Mouse (Mus musculus) MEL (cell line): ENCODE measurements at regions not wholly inside any gene's neighbourhood (a gene's known extent, or its start where the extent isn't known, plus 50 kb on each side); places are given as distances from the start of the nearest gene placed in this dataset.

ENCODE experiments used
- DNase-seq: peaks from one replicate; pipeline ENCODE4 v3.0.0; 2011; ENCODE audit warnings: low read depth, low spot score
- H3K27ac ChIP-seq: 2 replicates; pipeline ENCODE4 v1.5.1; 2012; ENCODE audit warnings: low read depth, mild to moderate bottlenecking, control low read depth, low read length, moderate library complexity; ENCODE audit not compliant: control insufficient read depth
- H3K27me3 ChIP-seq, 2 experiments: fragments of 150-350 bp in 1 of 2; sonication (generic) in 1 of 2; 2 replicates each; pipeline ENCODE4 v1.6.1; 2012; ENCODE audit warnings: low read length in 2 of 2, mild to moderate bottlenecking in 2 of 2, improper control_type of control experiment in 1 of 2, moderate library complexity in 1 of 2; ENCODE audit not compliant: insufficient read depth in 2 of 2, control insufficient read depth in 1 of 2
- H3K36me3 ChIP-seq, 2 experiments: 2 replicates each; pipeline ENCODE4 v1.6.1; 2012 to 2014; ENCODE audit warnings: low read length in 2 of 2, improper control_type of control experiment in 1 of 2, inconsistent platforms in 1 of 2, mild to moderate bottlenecking in 1 of 2; ENCODE audit not compliant: insufficient read depth in 2 of 2, control insufficient read depth in 1 of 2
- H3K4me1 ChIP-seq, 2 experiments: fragments of 150-350 bp in 1 of 2; sonication (generic) in 1 of 2; 2 replicates each; pipeline ENCODE4 v1.6.1; 2012; ENCODE audit warnings: low read length in 2 of 2, improper control_type of control experiment in 1 of 2, mild to moderate bottlenecking in 1 of 2; ENCODE audit not compliant: insufficient read depth in 2 of 2, control insufficient read depth in 1 of 2
- H3K4me3 ChIP-seq, 2 experiments: fragments of 150-350 bp in 1 of 2; sonication (generic) in 1 of 2; 2 replicates each; pipeline ENCODE4 v1.5.1; 2012; ENCODE audit warnings: low read depth in 2 of 2, low read length in 2 of 2, mild to moderate bottlenecking in 2 of 2, moderate library complexity in 2 of 2, control low read depth in 1 of 2, improper control_type of control experiment in 1 of 2; ENCODE audit not compliant: control insufficient read depth in 1 of 2, insufficient read depth in 1 of 2
- H3K79me2 ChIP-seq: 2 replicates; pipeline ENCODE4 v1.6.1; 2012; ENCODE audit warnings: mild to moderate bottlenecking, low read length, moderate library complexity; ENCODE audit not compliant: control insufficient read depth, poor library complexity, insufficient read depth
- H3K9ac ChIP-seq: 2 replicates; pipeline ENCODE4 v1.6.1; 2012; ENCODE audit warnings: low read depth, mild to moderate bottlenecking, control low read depth, low read length, moderate library complexity; ENCODE audit not compliant: control insufficient read depth, poor library complexity, severe bottlenecking
- H3K9me3 ChIP-seq: fragments of 150-350 bp; sonication (generic); replicated peaks from 2 replicates; pipeline ENCODE4 v1.6.1; 2012; ENCODE audit warnings: mild to moderate bottlenecking, low read length, improper control_type of control experiment, moderate library complexity; ENCODE audit not compliant: insufficient read depth
- CHD1 ChIP-seq: IDR thresholded peaks from 2 replicates; pipeline ENCODE4 v1.6.1; 2012; ENCODE audit warnings: low read depth, mild to moderate bottlenecking, inconsistent platforms, low read length, improper control_type of control experiment
- CHD2 ChIP-seq: IDR thresholded peaks from 2 replicates; pipeline ENCODE4 v1.6.1; 2011; ENCODE audit warnings: low read length, improper control_type of control experiment
- E2F4 ChIP-seq: IDR thresholded peaks from 2 replicates; pipeline ENCODE4 v1.6.1; 2011; ENCODE audit warnings: low read depth, low read length, improper control_type of control experiment, borderline replicate concordance
- EP300 ChIP-seq, 2 experiments: IDR thresholded peaks; 2 replicates each; pipeline ENCODE4 v1.6.1; 2011; ENCODE audit warnings: improper control_type of control experiment in 2 of 2, low read length in 2 of 2, low read depth in 1 of 2, mild to moderate bottlenecking in 1 of 2
- ETS1 ChIP-seq: IDR thresholded peaks from 2 replicates; pipeline ENCODE4 v1.6.1; 2012; ENCODE audit warnings: low read depth, mild to moderate bottlenecking, inconsistent platforms, low read length, improper control_type of control experiment, moderate library complexity
- GATA1 ChIP-seq: IDR thresholded peaks from 2 replicates; pipeline ENCODE4 v1.6.1; 2011; ENCODE audit warnings: low read depth, low read length, improper control_type of control experiment
- MAFK ChIP-seq: IDR thresholded peaks from 2 replicates; pipeline ENCODE4 v1.6.1; 2011; ENCODE audit warnings: low read depth, mild to moderate bottlenecking, low read length, improper control_type of control experiment, borderline replicate concordance
- MAZ ChIP-seq: IDR thresholded peaks from 2 replicates; pipeline ENCODE4 v1.6.1; 2012; ENCODE audit warnings: low read depth, mild to moderate bottlenecking, inconsistent platforms, low read length, improper control_type of control experiment
- MEF2A ChIP-seq: IDR thresholded peaks from 2 replicates; pipeline ENCODE4 v1.6.1; 2014; ENCODE audit warnings: low read depth, mild to moderate bottlenecking, inconsistent platforms, low read length, improper control_type of control experiment; ENCODE audit not compliant: poor library complexity, insufficient replicate concordance, severe bottlenecking; ENCODE audit errors: extremely low read depth
- NRF1 ChIP-seq: IDR thresholded peaks from 2 replicates; pipeline ENCODE4 v1.6.1; 2014; ENCODE audit warnings: low read depth, mild to moderate bottlenecking, inconsistent platforms, low read length, improper control_type of control experiment, moderate library complexity; ENCODE audit not compliant: poor library complexity, insufficient read depth, severe bottlenecking
- POLR2A ChIP-seq, 2 experiments: IDR thresholded peaks; 2 replicates each; pipeline ENCODE4 v1.6.1; 2011 to 2012; ENCODE audit warnings: low read length in 2 of 2, mild to moderate bottlenecking in 2 of 2, control low read depth in 1 of 2, improper control_type of control experiment in 1 of 2, low read depth in 1 of 2, moderate library complexity in 1 of 2; ENCODE audit not compliant: control insufficient read depth in 1 of 2, insufficient read depth in 1 of 2, poor library complexity in 1 of 2
- POLR2AphosphoS2 ChIP-seq: IDR thresholded peaks from 2 replicates; pipeline ENCODE4 v1.6.1; 2011; ENCODE audit warnings: low read length, improper control_type of control experiment
- POLR2AphosphoS5 ChIP-seq: IDR thresholded peaks from 2 replicates; pipeline ENCODE4 v1.6.1; 2012; ENCODE audit warnings: low read depth, borderline replicate concordance, mild to moderate bottlenecking, inconsistent platforms, low read length, moderate library complexity, mixed read lengths
- RAD21 ChIP-seq: IDR thresholded peaks from 2 replicates; pipeline ENCODE4 v1.6.1; 2011; ENCODE audit warnings: mild to moderate bottlenecking, low read depth, low read length, improper control_type of control experiment
- SIN3A ChIP-seq: IDR thresholded peaks from 2 replicates; pipeline ENCODE4 v1.6.1; 2012; ENCODE audit warnings: low read length, improper control_type of control experiment, inconsistent platforms
- SMC3 ChIP-seq: IDR thresholded peaks from 2 replicates; pipeline ENCODE4 v1.6.1; 2011; ENCODE audit warnings: low read depth, low read length, improper control_type of control experiment
- TCF12 ChIP-seq: IDR thresholded peaks from 2 replicates; pipeline ENCODE4 v1.6.1; 2014; ENCODE audit warnings: low read depth, mild to moderate bottlenecking, inconsistent platforms, low read length, improper control_type of control experiment, moderate library complexity
- USF1 ChIP-seq: IDR thresholded peaks from 2 replicates; pipeline ENCODE4 v1.6.1; 2014; ENCODE audit warnings: low read depth, mild to moderate bottlenecking, inconsistent platforms, low read length, improper control_type of control experiment, moderate library complexity
- USF2 ChIP-seq, 2 experiments: IDR thresholded peaks; 2 replicates each; pipeline ENCODE4 v1.6.1; 2011 to 2012; ENCODE audit warnings: improper control_type of control experiment in 2 of 2, low read length in 2 of 2, borderline replicate concordance in 1 of 2, inconsistent platforms in 1 of 2, low read depth in 1 of 2, mild to moderate bottlenecking in 1 of 2; ENCODE audit not compliant: insufficient read depth in 1 of 2
- ZC3H11A ChIP-seq: IDR thresholded peaks from 2 replicates; pipeline ENCODE4 v1.6.1; 2012; ENCODE audit warnings: low read depth, mild to moderate bottlenecking, inconsistent platforms, low read length, improper control_type of control experiment
- ZMIZ1 ChIP-seq: IDR thresholded peaks from 2 replicates; pipeline ENCODE4 v1.6.1; 2012; ENCODE audit warnings: low read depth, mild to moderate bottlenecking, inconsistent platforms, low read length, improper control_type of control experiment, moderate library complexity

DNA sequence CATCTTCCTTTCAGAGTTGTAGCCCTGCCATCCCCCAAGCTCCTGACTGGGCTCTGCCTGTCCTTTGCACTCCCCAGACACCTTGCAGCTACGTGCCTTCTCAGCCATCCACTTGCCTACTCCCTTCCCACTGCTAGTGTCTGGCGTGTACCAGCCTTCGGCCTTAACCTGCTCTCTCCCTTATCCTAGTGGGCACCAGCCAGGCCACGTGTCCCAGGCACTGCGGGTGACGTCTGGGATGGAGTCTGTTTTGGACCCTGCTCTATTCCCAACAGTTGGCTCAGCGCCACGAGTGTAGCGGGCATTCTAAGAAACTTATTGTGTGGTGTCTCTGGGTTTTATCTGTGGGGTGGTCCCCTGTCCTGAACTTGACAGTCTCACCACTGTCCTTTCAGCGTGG lies 102.5 kb downstream of the Zfp36l2 start:
- Histone ChIP-seq H3K9ac (no peak overlapping the region), H3K27me3 (no peaks in the 10 kb centered on the region; a peak in 2 of 4 replicates), H3K27ac (no peak overlapping the region), H3K9me3 (no peaks in the 10 kb centered on the region), H3K4me1 (no peaks in the 10 kb centered on the region), H3K4me3 (no peak overlapping the region), H3K36me3 (no peaks in the 10 kb centered on the region), H3K79me2 (no peaks in the 10 kb centered on the region)
- TF ChIP-seq CHD2 (no peak), TCF12 (no peak), USF1 (no peak), ZC3H11A (no peak), MAZ (no peak), MEF2A (no peak), POLR2A (IDR thresholded peaks at IDR 0.05; ENCODE audit: control insufficient read depth in 1 of 2, insufficient read depth in 1 of 2, low read depth in 1 of 2, low read length in 2 of 2, poor library complexity in 1 of 2) (no peak), CHD1 (no peak), SMC3 (no peak), MAFK (no peak), E2F4 (no peak)
- no peak for DNase-seq

DNA sequence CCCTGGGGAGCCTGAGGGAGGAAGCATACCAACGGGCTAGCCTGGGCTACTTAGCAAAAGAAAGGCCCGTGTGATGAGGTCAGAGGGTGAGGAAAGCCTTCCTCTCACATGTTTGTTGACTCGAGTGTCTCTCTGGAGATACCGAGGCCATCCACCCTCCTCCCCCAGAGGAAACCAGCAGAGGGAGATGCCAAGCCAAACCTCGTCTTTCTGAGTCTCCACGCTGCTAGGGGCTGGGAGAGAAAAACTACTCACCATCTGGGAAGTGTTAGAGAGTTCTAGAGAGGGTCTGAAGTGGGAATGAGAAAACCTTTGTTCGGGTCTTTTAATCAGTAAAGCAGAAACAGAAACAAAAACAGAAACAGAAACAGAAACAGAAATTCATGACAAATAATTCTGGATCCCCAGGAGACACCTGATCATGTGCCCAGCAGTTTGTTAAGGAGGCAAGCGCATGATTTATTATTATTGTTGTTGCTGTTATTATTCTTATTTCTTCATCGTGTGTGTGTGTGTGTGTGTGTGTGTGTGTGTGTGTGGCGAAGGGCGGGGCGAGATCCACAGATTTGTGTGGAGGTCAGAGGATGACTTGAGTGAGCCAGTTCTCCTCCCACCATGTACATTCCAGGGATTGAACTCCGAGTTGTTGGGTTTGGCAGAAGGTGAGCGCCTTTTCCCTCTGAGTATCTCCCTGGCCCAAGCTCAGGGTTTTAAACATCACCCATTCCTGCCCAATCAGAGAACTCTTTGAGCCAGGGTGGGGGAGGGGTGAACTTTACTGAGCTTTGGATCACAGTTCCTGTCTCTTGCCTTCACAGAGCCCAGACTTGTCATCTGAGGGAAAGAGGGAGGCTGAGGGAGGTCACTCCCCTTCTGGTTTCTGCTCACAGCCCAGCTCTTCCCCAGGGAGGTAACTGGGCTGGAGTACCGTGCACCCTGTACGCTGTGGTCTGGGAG lies 104.2 kb downstream of the Zfp36l2 start:
- no peak overlapping the region for H3K27ac ChIP-seq
- no peak overlapping the region for H3K4me3 ChIP-seq
- H3K36me3 ChIP-seq = no peaks in the 10 kb centered on the region
- H3K9ac ChIP-seq = no peak overlapping the region
- TF ChIP-seq MEF2A = no peak
- TF ChIP-seq ETS1 = no peak
- no peak for TF ChIP-seq ZMIZ1
- no peak for TF ChIP-seq SMC3
- TF ChIP-seq GATA1 = no peak
- TF ChIP-seq NRF1 = no peak
- no peak for TF ChIP-seq RAD21
- TF ChIP-seq USF2 (IDR thresholded peaks at IDR 0.05; ENCODE audit: borderline replicate concordance in 1 of 2, insufficient read depth in 1 of 2, low read depth in 1 of 2, low read length in 2 of 2) = no peak
- no peak for TF ChIP-seq POLR2AphosphoS2
- no peak for TF ChIP-seq POLR2A (IDR thresholded peaks at IDR 0.05; ENCODE audit: control insufficient read depth in 1 of 2, insufficient read depth in 1 of 2, low read depth in 1 of 2, low read length in 2 of 2, poor library complexity in 1 of 2)
- no peak for TF ChIP-seq EP300 (IDR thresholded peaks at IDR 0.05; ENCODE audit: low read depth in 1 of 2, low read length in 2 of 2)
- no peak for TF ChIP-seq E2F4
- no peak for TF ChIP-seq POLR2AphosphoS5
- no peak for TF ChIP-seq MAFK
- no peak for TF ChIP-seq SIN3A
- TF ChIP-seq, all 39 proteins: peak for 0
- no peaks in the 10 kb centered on the region for H3K79me2 ChIP-seq
- no peaks in the 10 kb centered on the region for H3K4me1 ChIP-seq
- H3K9me3 ChIP-seq = no peaks in the 10 kb centered on the region
- H3K27me3 ChIP-seq = no peaks in the 10 kb centered on the region; a peak in 2 of 4 replicates
- no peak for DNase-seq
